ENCODE assay signal across 12 mouse cellular contexts in the genomic region with DNA sequence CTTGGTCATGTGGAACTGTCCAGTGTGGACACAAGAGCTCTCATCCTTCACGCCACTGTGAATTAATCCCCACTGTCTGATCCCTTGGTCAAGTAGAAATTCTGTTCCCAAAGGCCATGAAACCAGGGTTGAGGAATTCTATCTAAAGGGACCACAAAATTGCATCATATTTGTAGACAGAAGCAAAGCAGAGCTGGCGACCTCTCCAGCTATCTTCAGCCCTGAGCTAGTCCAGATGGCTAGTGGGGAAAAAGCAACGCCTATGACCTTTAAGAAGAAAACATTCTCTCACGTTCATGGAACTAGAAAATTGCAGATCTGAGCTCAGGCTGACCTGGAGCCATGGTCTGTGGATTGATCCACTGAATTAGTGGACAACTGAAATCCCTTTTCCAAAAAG.
"Had no signal": no experiment of that assay in that cellular context is flagged by ENCODE, and none has a peak within 500 bp of the region (broad histone marks: within the 10 kb centered on the region; RNA-seq: fewer than 3 reads in every experiment).

No protein-coding gene starts in this region.

- H3K36me3 ChIP-seq: limb, embryonic 13.5 days; midbrain, embryonic 12.5 days had no signal

- H3K27me3 ChIP-seq: limb, embryonic 13.5 days; midbrain, embryonic 12.5 days had no signal

- H3K4me3 ChIP-seq: limb, embryonic 13.5 days; midbrain, embryonic 12.5 days had no signal

- DNase-seq: kidney, adult 8-10 months; layer of hippocampus, adult 9-11 months; layer of hippocampus, postnatal 36 days; lung, adult 2 months; right cerebral cortex, postnatal 4 days; spleen, adult 18-20 months; thymus, adult 2 months; thymus, postnatal 25 days had no signal

- ATAC-seq: lung, postnatal 0 days had no signal

- H3K9me3 ChIP-seq: limb, embryonic 13.5 days; midbrain, embryonic 12.5 days had no signal

- H3K27ac ChIP-seq: liver, embryonic 14.5 days; midbrain, embryonic 12.5 days had no signal
